Mouse (Mus musculus) limb, embryonic 14.5 days (tissue): ENCODE measurements around the gene Man1a2. TPM values are rescaled to one million over a fixed set of nuclear protein-coding genes. Genes with fewer than 3 reads are reported as not detected.

Experiments
- ATAC-seq: fragments of 200-750 bp; cut with Nextera tagmentation; 2 replicates; pipeline ENCODE4 v1.8.0; 2017; ENCODE audit warnings: low read depth, moderate number of reproducible peaks, moderate TSS enrichment; ENCODE audit not compliant: low FRiP score
- DNase-seq: peaks from one replicate; pipeline ENCODE4 v3.0.0-alpha.2; 2015; ENCODE audit warnings: low spot score
- H3K27ac ChIP-seq: fragments of 300-500 bp; sonication (generic); replicated peaks from 2 replicates; pipeline ENCODE4 v1.5.1; 2014; ENCODE audit warnings: low read depth, mild to moderate bottlenecking, low read length, moderate library complexity, mixed read lengths
- H3K27me3 ChIP-seq: fragments of 300-500 bp; sonication (generic); 2 replicates; pipeline ENCODE4 v1.6.1; 2014; ENCODE audit warnings: low read length, mixed read lengths; ENCODE audit not compliant: control insufficient read depth, insufficient read depth
- H3K36me3 ChIP-seq: fragments of 300-500 bp; sonication (generic); 2 replicates; pipeline ENCODE4 v1.6.1; 2014; ENCODE audit warnings: mild to moderate bottlenecking, low read length, moderate library complexity, mixed read lengths; ENCODE audit not compliant: control insufficient read depth, insufficient read depth
- H3K4me1 ChIP-seq: fragments of 300-500 bp; sonication (generic); 2 replicates; pipeline ENCODE4 v1.6.1; 2014; ENCODE audit warnings: antibody characterized with exemption, low read length, mixed read lengths; ENCODE audit not compliant: control insufficient read depth, insufficient read depth
- H3K4me2 ChIP-seq: fragments of 300-500 bp; sonication (generic); replicated peaks from 2 replicates; pipeline ENCODE4 v1.6.1; 2014; ENCODE audit warnings: low read depth, mild to moderate bottlenecking, low read length, moderate library complexity; ENCODE audit not compliant: severe bottlenecking
- H3K4me3 ChIP-seq: fragments of 300-500 bp; sonication (generic); replicated peaks from 2 replicates; pipeline ENCODE4 v1.5.1; 2014; ENCODE audit warnings: low read length
- H3K9ac ChIP-seq: fragments of 300-500 bp; sonication (generic); 2 replicates; pipeline ENCODE4 v1.6.1; 2014; ENCODE audit warnings: mild to moderate bottlenecking, low read depth, low read length, moderate library complexity; ENCODE audit not compliant: severe bottlenecking
- H3K9me3 ChIP-seq: fragments of 300-500 bp; sonication (generic); 2 replicates; pipeline ENCODE4 v1.6.1; 2016; ENCODE audit warnings: low read length; ENCODE audit not compliant: control insufficient read depth
- POLR2A ChIP-seq: fragments of 200-500 bp; IDR thresholded peaks from 2 replicates; pipeline ENCODE4 v1.8.0; 2012; ENCODE audit warnings: inconsistent platforms, mild to moderate bottlenecking, moderate library complexity, borderline replicate concordance; ENCODE audit not compliant: insufficient read depth, insufficient read length; ENCODE audit errors: extremely low read depth
- WGBS: fragments of 180-500 bp; shearing (Covaris S2); extraction: QIAGEN DNeasy Blood & Tissue Kit; methylation state at CpG from one replicate; pipeline ENCODE4 v1.1.7; 2014; 5-methylcytosine and 5-hydroxymethylcytosine counted together
- polyA plus RNA-seq, 2 experiments: library from polyadenylated mRNA; depleted of rRNA in 1 of 2; stranded (reverse) in 1 of 2; unstranded in 1 of 2; fragments of >200 nt; fragmentation: Nextera tagmentation in 1 of 2; extraction: Ambion mirVana in 1 of 2; gene quantifications; 2 replicates each; pipeline versions ENCODE4 v1.2.1 to v1.2.3; 2012 to 2014

Gene Man1a2
- polyA plus RNA-seq, 2 experiments: 16.8 to 87.1 TPM

GRCm38 (mm10) chr3:100572571-100573183, 112.6 kb downstream of the Man1a2 start:
- Histone ChIP-seq H3K9ac (no peak overlapping the region), H3K4me2 (no peak overlapping the region), H3K4me1 (no peaks in the 10 kb centered on the region), H3K27ac (no peak overlapping the region), H3K36me3 (peaks cover 7% of the 10 kb centered on the region; the same call in 1 of the 2 replicates), H3K4me3 (no peak overlapping the region), H3K9me3 (no peaks in the 10 kb centered on the region), H3K27me3 (no peaks in the 10 kb centered on the region)
- WGBS: 80% methylated on average over 3 of the region's 3 CpGs
- no peak for DNase-seq
- ATAC-seq: no peak
- no peak for TF ChIP-seq POLR2A

DNA sequence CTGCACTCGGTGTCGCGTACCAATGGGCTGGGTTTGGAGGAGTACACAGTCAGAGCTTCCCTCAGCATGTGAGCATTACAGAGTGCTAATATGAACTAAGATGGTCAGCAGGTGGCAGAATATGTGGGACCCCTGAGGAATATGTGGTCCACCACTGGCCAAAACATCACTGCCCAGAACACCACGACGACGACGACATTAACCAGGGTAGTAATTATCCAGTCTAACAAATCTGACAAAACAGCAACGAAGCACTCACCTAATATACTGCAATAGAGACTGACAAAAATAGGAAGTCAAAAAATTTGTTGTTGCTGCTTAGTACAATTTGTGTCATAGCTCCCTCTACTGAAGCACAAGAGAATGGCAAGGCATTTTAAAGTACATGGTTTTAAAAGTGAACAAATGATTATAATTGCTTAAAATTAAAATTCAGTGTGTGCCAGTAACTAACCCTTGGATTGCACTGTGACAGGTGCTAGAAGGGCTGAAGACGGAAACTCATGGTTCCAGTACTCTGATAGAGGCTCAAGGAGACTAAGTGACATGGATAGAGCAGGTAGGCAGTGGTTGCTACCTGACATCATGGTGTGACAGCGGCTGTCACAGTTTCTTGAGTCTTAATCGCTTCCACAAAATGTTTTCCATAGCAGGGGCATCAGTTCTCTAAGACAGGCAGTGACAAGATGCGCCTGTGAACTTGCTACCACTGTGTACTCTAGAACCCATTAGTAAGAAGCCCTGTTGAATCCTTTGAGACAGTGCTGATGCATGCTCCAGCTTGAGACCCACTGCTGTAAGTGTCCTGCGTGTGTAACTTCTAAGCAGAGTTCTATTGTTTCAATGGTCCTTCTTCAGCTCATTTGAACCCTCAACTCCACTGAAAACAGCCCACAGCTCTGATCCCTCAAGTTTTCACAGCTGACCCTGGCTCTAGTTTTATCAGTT, 116.6 kb downstream of the Man1a2 start:
- Histone ChIP-seq H3K27me3 (no peaks in the 10 kb centered on the region), H3K27ac (no peak overlapping the region), H3K4me3 (no peak overlapping the region), H3K4me1 (no peaks in the 10 kb centered on the region), H3K9me3 (no peaks in the 10 kb centered on the region), H3K4me2 (no peak overlapping the region), H3K9ac (no peak overlapping the region), H3K36me3 (peaks cover 20% of the 10 kb centered on the region)
- DNase-seq (no peak), ATAC-seq (no peak)
- TF ChIP-seq POLR2A: no peak
- WGBS: 82% methylated on average over 13 of the region's 13 CpGs

- H3K9ac ChIP-seq: no peak overlapping the region
- H3K4me1 ChIP-seq: no peaks in the 10 kb centered on the region
- no peaks in the 10 kb centered on the region for H3K9me3 ChIP-seq
- peaks cover 30% of the 10 kb centered on the region for H3K36me3 ChIP-seq
- no peak for TF ChIP-seq POLR2A
- H3K27ac ChIP-seq: no peak overlapping the region
- H3K4me3 ChIP-seq: no peak overlapping the region
- DNase-seq: no peak
- H3K4me2 ChIP-seq: no peak overlapping the region
- no peaks in the 10 kb centered on the region for H3K27me3 ChIP-seq
- WGBS: 72% methylated on average over 2 of the region's 2 CpGs
- ATAC-seq: no peak
Observed at GRCm38 (mm10) chr3:100563565-100563964, 121.7 kb downstream of the Man1a2 start.

DNA sequence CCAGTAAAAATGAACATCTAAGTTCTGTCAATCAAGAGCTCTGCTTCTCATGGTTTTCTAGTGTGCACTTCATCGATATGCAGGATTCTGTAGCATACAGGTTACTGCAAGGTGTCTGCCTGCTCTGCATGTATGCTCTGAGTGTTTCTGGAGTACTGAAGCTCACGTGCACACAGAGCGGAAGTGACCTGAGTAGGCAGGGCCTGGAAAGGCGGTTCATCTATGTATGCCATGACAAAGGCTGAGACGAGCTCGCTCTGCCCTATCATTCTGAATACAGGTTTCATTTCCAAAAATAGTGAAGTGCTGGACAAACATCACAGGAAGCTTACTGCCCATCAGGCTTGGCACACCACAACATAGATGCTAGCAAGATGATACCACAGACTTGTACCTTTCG, 122.8 kb downstream of the Man1a2 start:
- Histone ChIP-seq H3K27me3 (no peaks in the 10 kb centered on the region), H3K4me2 (no peak overlapping the region), H3K36me3 (peaks cover 27% of the 10 kb centered on the region), H3K9ac (no peak overlapping the region), H3K4me3 (no peak overlapping the region), H3K4me1 (no peaks in the 10 kb centered on the region), H3K27ac (no peak overlapping the region), H3K9me3 (no peaks in the 10 kb centered on the region)
- 93% methylated on average over 7 of the region's 7 CpGs for WGBS
- no peak for ATAC-seq
- DNase-seq: no peak
- TF ChIP-seq POLR2A: no peak

- no peak overlapping the region for H3K9ac ChIP-seq
- H3K9me3 ChIP-seq: no peaks in the 10 kb centered on the region
- no peaks in the 10 kb centered on the region for H3K4me1 ChIP-seq
- H3K4me3 ChIP-seq: no peak overlapping the region
- DNase-seq: no peak
- 100% methylated on average over 2 of the region's 2 CpGs for whole genome bisulfite sequencing
- ATAC-seq: no peak
- H3K27ac ChIP-seq: no peak overlapping the region
- H3K4me2 ChIP-seq: no peak overlapping the region
- no peak for TF ChIP-seq POLR2A
- H3K27me3 ChIP-seq: no peaks in the 10 kb centered on the region
- H3K36me3 ChIP-seq: peaks cover 20% of the 10 kb centered on the region
Observed at GRCm38 (mm10) chr3:100561561-100562175, 123.6 kb downstream of the Man1a2 start.
